Mouse (Mus musculus) retina, adult 2 months (tissue): Measurements from ENCODE around the gene Atrnl1.
"Not testable (repeated sequence)": the region's sequence is repeated elsewhere in the genome, so short reads cannot be mapped to it uniquely, and the experiment has no call there.

Source experiments
- DNase-seq: peaks from one replicate; pipeline ENCODE4 v3.0.0-alpha.2; 2012; ENCODE audit warnings: low read depth, low spot score

Gene Atrnl1

GRCm38 (mm10) chr19:57816221-57816996 is 205.6 kb downstream of the Atrnl1 start:
- peak; percentile 33 for DNase-seq

- no peak for DNase-seq
Measured at GRCm38 (mm10) chr19:57817736-57818135, 206.9 kb downstream of the Atrnl1 start.

GRCm38 (mm10) chr19:57823446-57823845 is 212.6 kb downstream of the Atrnl1 start:
- no peak for DNase-seq

GRCm38 (mm10) chr19:57825271-57826207 is 214.7 kb downstream of the Atrnl1 start:
- no peak for DNase-seq

GRCm38 (mm10) chr19:57833083-57833482 is 222.2 kb downstream of the Atrnl1 start:
- no peak for DNase-seq

- DNase-seq = no peak
Measured at GRCm38 (mm10) chr19:57837882-57838281, 227.0 kb downstream of the Atrnl1 start.

- no peak for DNase-seq
Measured at GRCm38 (mm10) chr19:57838546-57838945, 227.7 kb downstream of the Atrnl1 start.

GRCm38 (mm10) chr19:57849915-57850314 is 239.1 kb downstream of the Atrnl1 start:
- DNase-seq = no peak

- DNase-seq = no peak
Measured at GRCm38 (mm10) chr19:57868350-57868749, 257.5 kb downstream of the Atrnl1 start.

GRCm38 (mm10) chr19:57870871-57871270 is 260.0 kb downstream of the Atrnl1 start:
- no peak for DNase-seq

GRCm38 (mm10) chr19:57876057-57876456 is 265.2 kb downstream of the Atrnl1 start:
- DNase-seq = no peak

- no peak for DNase-seq
Measured at GRCm38 (mm10) chr19:57877343-57877742, 266.5 kb downstream of the Atrnl1 start.

- DNase-seq = no peak
Measured at GRCm38 (mm10) chr19:57878583-57878982, 267.7 kb downstream of the Atrnl1 start.

- not testable (repeated sequence) for DNase-seq
Measured at GRCm38 (mm10) chr19:57879841-57880240, 269.0 kb downstream of the Atrnl1 start.

GRCm38 (mm10) chr19:57881927-57882326 is 271.1 kb downstream of the Atrnl1 start:
- DNase-seq = no peak

GRCm38 (mm10) chr19:57888871-57889270 is 278.0 kb downstream of the Atrnl1 start:
- no peak for DNase-seq

- no peak for DNase-seq
Measured at GRCm38 (mm10) chr19:57889741-57890140, 278.9 kb downstream of the Atrnl1 start.

- no peak for DNase-seq
Measured at GRCm38 (mm10) chr19:57890954-57891353, 280.1 kb downstream of the Atrnl1 start.

- no peak for DNase-seq
Measured at GRCm38 (mm10) chr19:57894191-57894590, 283.4 kb downstream of the Atrnl1 start.

- no peak for DNase-seq
Measured at GRCm38 (mm10) chr19:57900037-57900436, 289.2 kb downstream of the Atrnl1 start.

GRCm38 (mm10) chr19:57909466-57909865 is 298.6 kb downstream of the Atrnl1 start:
- no peak for DNase-seq

- no peak for DNase-seq
Measured at GRCm38 (mm10) chr19:57910650-57911049, 299.8 kb downstream of the Atrnl1 start.
